Mouse (Mus musculus) megakaryocyte, embryonic 14.5 days (primary cell): ENCODE results near the gene Rnf26.

Experiments used
- FLI1 ChIP-seq: IDR thresholded peaks from 2 replicates; pipeline ENCODE4 v1.6.1; 2012; ENCODE audit warnings: low read length, inconsistent platforms, mixed read lengths
- GATA1 ChIP-seq: IDR thresholded peaks from 3 replicates; pipeline ENCODE4 v1.6.1; 2012; ENCODE audit warnings: mixed read lengths, low read length, inconsistent platforms, borderline replicate concordance

- no peak for TF ChIP-seq GATA1
- TF ChIP-seq FLI1, result no peak
These were observed 6.7 kb downstream of the Rnf26 start for GRCm38 (mm10) chr9:44106596-44106995.
